Mouse (Mus musculus): ENCODE results near the gene Sprtn. TPM values are rescaled to one million over a fixed set of nuclear protein-coding genes. Genes with fewer than 3 reads are reported as not detected.

Sprtn gene
- polyA plus RNA-seq, 1 experiment = 0.28 TPM

DNA sequence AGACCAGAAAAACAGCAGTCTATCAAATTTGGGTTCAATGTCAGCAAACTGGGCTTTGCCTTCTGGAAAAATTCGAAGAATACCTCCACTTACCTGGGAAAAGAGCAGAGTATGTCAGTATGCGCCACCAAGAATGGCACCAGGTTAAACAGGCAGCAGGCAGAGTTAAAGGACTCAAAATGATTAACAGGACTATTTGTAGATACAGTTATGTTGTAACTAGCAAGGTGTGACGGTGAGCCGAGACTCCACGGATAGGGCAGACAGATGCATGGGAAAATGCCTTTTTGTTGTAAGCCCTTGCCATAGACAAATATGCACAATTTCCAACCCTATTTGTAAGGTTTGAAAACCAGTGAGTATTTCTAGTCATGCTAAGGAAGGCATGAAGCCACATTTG is 16.4 kb downstream of the Sprtn start:
- TF ChIP-seq TAL1 (IDR thresholded peaks at IDR 0.05; ENCODE audit: low read length) = no peak
- Histone ChIP-seq H3K36me3 (ENCODE audit: control insufficient read depth) (peaks cover 53% of the 10 kb centered on the region), H3K4me1 (ENCODE audit: control insufficient read depth) (no peaks in the 10 kb centered on the region), H3K4me3 (replicated peaks) (no peak overlapping the region), H3K27me3 (ENCODE audit: control insufficient read depth) (no peaks in the 10 kb centered on the region), H3K9me3 (ENCODE audit: control insufficient read depth, low read length) (peaks cover 5% of the 10 kb centered on the region)

DNA sequence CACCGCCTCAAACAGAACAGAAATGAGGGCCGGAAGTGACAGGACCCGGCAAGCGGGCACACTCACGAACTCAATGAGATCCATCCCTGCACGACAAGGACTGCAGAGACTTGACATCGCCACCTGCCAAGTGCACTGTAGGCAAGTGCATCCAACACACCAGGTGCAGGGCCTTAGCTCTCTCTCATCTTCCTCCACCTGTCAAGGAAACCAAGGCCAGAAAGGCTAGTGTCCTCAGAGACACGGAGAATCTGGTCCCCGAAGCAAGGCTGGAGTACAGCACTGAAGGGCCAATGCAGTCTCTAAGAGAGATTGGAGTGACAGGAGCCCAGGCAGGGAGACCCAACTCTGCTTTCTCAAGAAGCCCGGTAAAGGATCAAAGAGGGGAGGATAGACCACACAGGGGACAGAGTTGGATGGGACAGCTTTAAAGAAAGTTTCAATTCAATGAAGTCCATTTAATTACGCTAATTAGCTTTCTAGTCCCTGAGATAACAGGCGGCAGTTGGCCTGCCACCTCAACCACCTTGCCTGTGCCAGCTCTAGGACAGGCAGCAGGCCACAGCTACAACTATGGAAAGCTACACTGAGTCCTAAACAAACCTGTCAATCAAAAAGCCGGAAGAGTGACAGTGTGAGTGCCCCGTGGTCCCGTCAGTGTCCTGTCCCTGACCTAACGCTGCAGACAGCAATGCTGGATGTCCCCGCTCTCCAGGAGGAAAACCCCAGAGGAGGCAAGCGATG is 20.2 kb downstream of the Sprtn start:
- no peak for TF ChIP-seq GATA1 (IDR thresholded peaks at IDR 0.05; ENCODE audit: low read length)
- no peak for TF ChIP-seq TAL1 (IDR thresholded peaks at IDR 0.05; ENCODE audit: low read length)
- Histone ChIP-seq H3K9me3 (ENCODE audit: control insufficient read depth, low read length) (no peaks in the 10 kb centered on the region; the same call in 1 of the 2 replicates), H3K27me3 (ENCODE audit: control insufficient read depth) (no peaks in the 10 kb centered on the region), H3K36me3 (ENCODE audit: control insufficient read depth) (peaks cover 19% of the 10 kb centered on the region), H3K4me1 (ENCODE audit: control insufficient read depth) (peaks cover 7% of the 10 kb centered on the region), H3K4me3 (replicated peaks) (no peak overlapping the region)

DNA sequence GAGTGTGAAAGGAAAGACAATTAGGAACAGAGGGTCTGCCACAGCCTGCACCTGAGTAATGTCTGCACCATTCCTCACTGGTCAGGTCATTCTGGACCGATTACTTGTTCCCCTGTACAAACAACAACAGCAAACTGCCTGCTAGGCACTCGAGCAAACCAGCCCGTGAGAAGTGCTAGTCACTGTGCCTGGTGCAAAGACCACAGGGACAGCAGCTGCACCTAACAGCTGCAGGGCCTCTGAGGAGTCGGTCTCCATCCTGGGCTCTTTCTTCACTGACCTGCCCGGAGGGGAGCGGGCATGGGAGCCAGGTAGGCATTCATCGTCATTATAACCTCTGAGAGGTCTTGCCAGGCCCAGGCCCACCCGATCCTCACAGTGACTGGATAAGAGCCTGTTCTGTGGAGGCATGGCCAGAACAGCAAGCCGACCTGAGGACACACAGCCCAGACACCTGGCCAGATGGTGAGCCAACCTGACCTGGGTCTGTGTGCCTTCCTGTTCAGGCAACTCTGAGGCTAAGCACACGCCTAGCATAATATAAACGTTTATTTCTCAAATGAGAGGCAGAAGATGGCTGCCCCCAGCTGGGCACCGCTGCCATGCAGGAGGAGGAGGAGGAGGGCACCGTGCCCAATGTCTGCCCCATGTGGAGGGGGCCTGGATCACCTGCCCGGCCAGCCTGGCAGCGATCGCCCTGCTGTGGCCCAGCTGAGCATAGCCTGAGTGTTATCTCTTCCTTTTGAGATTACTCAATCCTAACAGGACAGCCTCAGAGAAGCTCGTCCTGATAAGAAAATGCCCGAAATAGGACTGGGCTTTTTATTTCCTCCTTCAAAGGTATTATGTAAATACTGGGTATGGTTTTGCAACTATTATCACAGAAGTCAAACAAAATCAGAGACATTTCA is 23.9 kb downstream of the Sprtn start:
- Histone ChIP-seq H3K4me3 (replicated peaks) (no peak overlapping the region), H3K36me3 (ENCODE audit: control insufficient read depth) (no peaks in the 10 kb centered on the region), H3K4me1 (ENCODE audit: control insufficient read depth) (peaks cover 22% of the 10 kb centered on the region), H3K9me3 (ENCODE audit: control insufficient read depth, low read length) (no peaks in the 10 kb centered on the region), H3K27me3 (ENCODE audit: control insufficient read depth) (no peaks in the 10 kb centered on the region)
- TF ChIP-seq TAL1 (IDR thresholded peaks at IDR 0.05; ENCODE audit: low read length) (no peak), GATA1 (IDR thresholded peaks at IDR 0.05; ENCODE audit: low read length) (no peak)

DNA sequence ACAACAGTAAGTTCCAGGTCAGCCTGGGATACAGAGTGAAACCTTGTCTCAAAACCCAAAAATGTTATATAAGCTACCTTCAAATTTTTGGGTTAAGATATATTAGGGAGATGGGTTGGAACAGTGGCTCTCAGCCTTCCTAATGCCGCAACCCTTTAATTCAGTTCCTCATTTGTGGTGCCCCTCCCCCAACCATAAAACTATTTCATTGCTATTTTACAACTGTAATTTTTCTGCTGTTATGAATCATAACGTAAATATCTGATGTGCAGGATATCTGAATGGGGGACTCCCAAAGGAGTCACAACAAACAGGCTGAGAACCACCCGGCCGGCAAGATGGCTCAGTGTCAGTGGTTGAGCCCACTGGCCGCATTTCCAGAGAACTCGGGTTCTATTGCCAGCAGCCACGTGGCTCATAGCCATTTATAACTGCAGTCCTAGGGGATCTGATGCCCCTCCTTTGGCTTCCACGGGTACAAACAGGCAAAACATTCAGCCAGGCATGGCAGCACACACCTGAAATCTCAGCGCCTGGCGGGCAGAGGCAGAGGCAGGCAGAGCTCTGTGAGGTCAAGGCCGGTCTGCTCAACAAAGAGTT is 24.9 kb downstream of the Sprtn start:
- H3K36me3 ChIP-seq (ENCODE audit: control insufficient read depth) = no peaks in the 10 kb centered on the region
- TF ChIP-seq GATA1 (IDR thresholded peaks at IDR 0.05; ENCODE audit: low read length) (no peak), TAL1 (IDR thresholded peaks at IDR 0.05; ENCODE audit: low read length) (no peak)
- peaks cover 24% of the 10 kb centered on the region for H3K4me1 ChIP-seq (ENCODE audit: control insufficient read depth)
- H3K4me3 ChIP-seq (replicated peaks) = no peak overlapping the region
- no peaks in the 10 kb centered on the region for H3K9me3 ChIP-seq (ENCODE audit: control insufficient read depth, low read length)
- no peaks in the 10 kb centered on the region for H3K27me3 ChIP-seq (ENCODE audit: control insufficient read depth)

DNA sequence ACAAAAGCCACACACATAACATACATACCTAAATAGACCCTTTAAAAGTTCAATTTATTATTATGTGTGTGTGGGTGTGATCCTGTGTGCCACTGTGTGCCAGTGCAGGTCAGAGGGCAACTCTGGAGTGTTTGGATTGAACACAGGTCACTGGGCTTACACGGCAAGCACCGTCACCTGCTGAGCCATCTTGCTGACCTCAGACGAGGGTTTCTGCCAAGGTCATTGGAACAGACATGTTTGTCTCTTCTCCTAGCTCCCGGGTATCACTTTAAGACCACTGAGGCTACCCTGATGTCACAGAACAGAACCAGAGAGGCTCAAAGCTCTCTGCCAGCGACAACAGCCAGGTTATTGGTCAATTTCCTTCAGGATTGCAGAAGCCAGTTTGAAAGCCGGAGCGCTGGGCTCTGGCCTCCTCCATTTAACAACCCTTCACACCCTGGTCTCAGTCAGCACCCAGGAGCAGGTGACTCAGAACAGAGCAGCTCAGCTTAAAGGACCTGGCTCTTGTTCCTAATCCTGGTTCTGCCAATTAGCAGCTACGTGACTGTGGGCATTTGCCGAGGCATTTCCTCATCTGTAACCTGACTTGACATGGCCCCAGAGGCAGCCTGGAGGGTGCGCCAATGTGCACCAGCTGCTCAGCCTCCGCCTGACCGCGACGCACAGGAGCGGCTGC is 26.4 kb downstream of the Sprtn start:
- TF ChIP-seq GATA1 (IDR thresholded peaks at IDR 0.05; ENCODE audit: low read length) = no peak
- no peak for TF ChIP-seq TAL1 (IDR thresholded peaks at IDR 0.05; ENCODE audit: low read length)
- Histone ChIP-seq H3K9me3 (ENCODE audit: control insufficient read depth, low read length) (no peaks in the 10 kb centered on the region), H3K36me3 (ENCODE audit: control insufficient read depth) (no peaks in the 10 kb centered on the region; the same call in 1 of the 2 replicates), H3K27me3 (ENCODE audit: control insufficient read depth) (no peaks in the 10 kb centered on the region), H3K4me1 (ENCODE audit: control insufficient read depth) (peaks cover 24% of the 10 kb centered on the region), H3K4me3 (replicated peaks) (no peak overlapping the region)

DNA sequence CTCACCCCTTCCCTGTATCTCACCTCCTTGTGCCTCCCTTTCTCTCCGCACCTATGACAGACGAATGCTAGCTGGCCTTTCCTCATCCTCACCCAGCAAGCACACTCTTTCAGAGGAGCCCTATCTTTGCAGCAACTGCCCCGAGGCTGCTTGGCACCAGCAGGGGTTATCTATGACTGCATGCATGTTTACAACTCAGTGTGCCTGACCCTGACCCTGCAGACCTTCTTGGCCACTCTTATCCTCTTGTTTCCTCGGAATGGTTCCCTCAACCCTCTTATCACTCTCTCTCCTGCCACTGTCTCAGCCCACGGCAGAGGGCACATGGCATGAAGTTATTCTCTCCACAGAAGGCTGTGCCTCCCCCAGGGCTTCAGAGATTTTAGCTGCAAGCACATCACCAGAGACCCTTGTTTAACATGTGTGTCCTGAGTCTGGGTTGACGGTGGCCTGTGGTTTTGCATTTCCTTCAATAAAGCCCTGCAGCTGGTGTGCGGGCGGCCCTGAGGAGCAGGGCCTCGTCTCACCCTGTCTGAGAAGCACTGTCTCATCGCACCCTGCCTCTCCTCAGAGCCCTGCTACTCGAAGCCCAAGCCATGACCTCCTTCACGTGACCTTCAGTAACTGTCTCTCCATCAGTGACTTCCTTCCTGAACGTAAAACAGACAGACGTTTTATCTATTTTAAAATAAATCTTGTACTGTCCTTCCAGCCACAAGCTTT is 28.0 kb downstream of the Sprtn start:
- Histone ChIP-seq H3K27me3 (ENCODE audit: control insufficient read depth) (no peaks in the 10 kb centered on the region), H3K9me3 (ENCODE audit: control insufficient read depth, low read length) (no peaks in the 10 kb centered on the region; the same call in 1 of the 2 replicates), H3K4me3 (replicated peaks) (no peak overlapping the region), H3K4me1 (ENCODE audit: control insufficient read depth) (peaks cover 27% of the 10 kb centered on the region), H3K36me3 (ENCODE audit: control insufficient read depth) (no peaks in the 10 kb centered on the region; the same call in 1 of the 2 replicates)
- no peak for TF ChIP-seq GATA1 (IDR thresholded peaks at IDR 0.05; ENCODE audit: low read length)

DNA sequence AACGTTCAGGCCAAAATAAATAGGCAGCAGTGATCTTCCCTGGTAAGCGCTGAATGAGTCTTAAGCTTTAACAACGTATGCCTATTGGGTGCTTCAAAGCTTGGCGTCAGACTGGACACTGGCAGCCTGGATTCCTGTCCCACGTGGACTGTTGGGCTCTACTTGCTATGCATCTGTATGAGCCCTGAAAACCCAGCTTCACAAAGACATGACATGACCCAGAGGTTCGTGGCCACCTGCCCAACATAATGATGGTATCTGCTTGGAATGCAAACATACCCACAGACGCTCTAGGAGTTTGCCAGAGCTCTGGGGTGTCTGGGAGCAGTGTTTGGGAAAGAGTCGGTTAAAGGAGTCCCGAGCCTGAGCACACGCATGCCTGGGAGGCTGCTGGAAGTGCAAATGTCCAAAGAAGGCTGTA is 28.7 kb downstream of the Sprtn start:
- no peak overlapping the region for H3K4me3 ChIP-seq (replicated peaks)
- H3K4me1 ChIP-seq (ENCODE audit: control insufficient read depth) = peaks cover 27% of the 10 kb centered on the region
- H3K9me3 ChIP-seq (ENCODE audit: control insufficient read depth, low read length) = no peaks in the 10 kb centered on the region; the same call in 1 of the 2 replicates
- no peaks in the 10 kb centered on the region; the same call in 1 of the 2 replicates for H3K36me3 ChIP-seq (ENCODE audit: control insufficient read depth)
- H3K27me3 ChIP-seq (ENCODE audit: control insufficient read depth) = no peaks in the 10 kb centered on the region
- TF ChIP-seq TAL1 (IDR thresholded peaks at IDR 0.05; ENCODE audit: low read length) (no peak), GATA1 (IDR thresholded peaks at IDR 0.05; ENCODE audit: low read length) (no peak)

DNA sequence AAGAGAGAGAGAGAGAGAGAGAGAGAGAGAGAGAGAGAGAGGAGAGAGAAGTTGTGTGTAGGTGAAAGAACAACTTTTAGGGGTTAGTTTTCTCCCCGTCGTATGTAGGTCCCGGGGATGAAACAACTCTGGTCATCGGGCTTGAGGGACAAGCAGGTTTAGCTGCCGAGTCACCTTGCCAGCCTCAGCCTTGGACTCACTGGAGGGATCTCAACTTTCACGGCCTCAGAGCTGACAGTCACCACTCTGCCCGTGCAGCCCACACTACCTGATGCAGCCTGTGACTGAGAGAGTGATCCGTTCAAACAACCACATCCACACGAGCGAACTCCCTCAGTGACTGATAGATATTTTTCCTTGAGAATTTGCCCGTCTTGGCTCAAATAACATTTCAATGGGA is 31.3 kb downstream of the Sprtn start:
- no peaks in the 10 kb centered on the region; the same call in 1 of the 2 replicates for H3K9me3 ChIP-seq (ENCODE audit: control insufficient read depth, low read length)
- no peaks in the 10 kb centered on the region for H3K27me3 ChIP-seq (ENCODE audit: control insufficient read depth)
- no peaks in the 10 kb centered on the region; the same call in 1 of the 2 replicates for H3K36me3 ChIP-seq (ENCODE audit: control insufficient read depth)
- no peak overlapping the region for H3K4me3 ChIP-seq (replicated peaks)
- TF ChIP-seq TAL1 (IDR thresholded peaks at IDR 0.05; ENCODE audit: low read length) (no peak), GATA1 (IDR thresholded peaks at IDR 0.05; ENCODE audit: low read length) (no peak)
- peaks cover 19% of the 10 kb centered on the region for H3K4me1 ChIP-seq (ENCODE audit: control insufficient read depth)
